Mouse (Mus musculus): ENCODE measurements around the gene 1190005I06Rik.

GRCm38 (mm10) chr8:120683602-120684001 lies 36.2 kb upstream of the 1190005I06Rik start:
- TF ChIP-seq POLR2A (IDR thresholded peaks at IDR 0.05; ENCODE audit: insufficient read length, low read depth) (no peak), TCF3 (IDR thresholded peaks at IDR 0.05; ENCODE audit: insufficient read length, low read depth) (no peak), REST (IDR thresholded peaks at IDR 0.05; ENCODE audit: insufficient read depth, insufficient read length) (no peak), E2F4 (IDR thresholded peaks at IDR 0.05; ENCODE audit: insufficient read depth) (no peak), MYOD1 (IDR thresholded peaks at IDR 0.05; ENCODE audit: control insufficient read depth in 1 of 3, insufficient read length in 2 of 3, low read depth in 2 of 3) (peak in 1 of 3 experiments; percentile 51), SRF (IDR thresholded peaks at IDR 0.05; ENCODE audit: control insufficient read depth, insufficient read length, low read depth) (no peak), MAX (IDR thresholded peaks at IDR 0.05; ENCODE audit: low read depth) (no peak), USF1 (IDR thresholded peaks at IDR 0.05; ENCODE audit: low read depth) (no peak)
